Mouse (Mus musculus) midbrain, embryonic 16.5 days (tissue): ENCODE measurements around the gene Thada. TPM values are rescaled to one million over a fixed set of nuclear protein-coding genes. Genes with fewer than 3 reads are reported as not detected.

ENCODE experiments used
- ATAC-seq: fragments of 200-750 bp; cut with Nextera tagmentation; 2 replicates; pipeline ENCODE4 v1.8.0; 2017; ENCODE audit warnings: moderate TSS enrichment
- H3K27ac ChIP-seq: fragments of 300-500 bp; sonication (generic); 2 replicates; pipeline ENCODE4 v1.5.1; 2014; ENCODE audit warnings: mild to moderate bottlenecking, low read length, mixed read lengths
- H3K27me3 ChIP-seq: fragments of 300-500 bp; sonication (generic); 2 replicates; pipeline ENCODE4 v1.6.1; 2014; ENCODE audit warnings: low read depth, low read length, mixed read lengths; ENCODE audit not compliant: control insufficient read depth, insufficient read depth
- H3K36me3 ChIP-seq: fragments of 300-500 bp; sonication (generic); 2 replicates; pipeline ENCODE4 v1.6.1; 2014; ENCODE audit warnings: mild to moderate bottlenecking, low read length, moderate library complexity, mixed read lengths; ENCODE audit not compliant: control insufficient read depth, insufficient read depth
- H3K4me1 ChIP-seq: fragments of 300-500 bp; sonication (generic); 2 replicates; pipeline ENCODE4 v1.6.1; 2014; ENCODE audit warnings: mild to moderate bottlenecking, low read length, mixed read lengths; ENCODE audit not compliant: control insufficient read depth, insufficient read depth
- H3K4me2 ChIP-seq: fragments of 300-500 bp; sonication (generic); 2 replicates; pipeline ENCODE4 v1.6.1; 2014; ENCODE audit warnings: mild to moderate bottlenecking, low read length, mixed read lengths
- H3K4me3 ChIP-seq: fragments of 300-500 bp; sonication (generic); 2 replicates; pipeline ENCODE4 v1.5.1; 2014; ENCODE audit warnings: low read depth, mild to moderate bottlenecking, low read length, moderate library complexity, mixed read lengths
- H3K9ac ChIP-seq: fragments of 300-500 bp; sonication (generic); 2 replicates; pipeline ENCODE4 v1.6.1; 2014; ENCODE audit warnings: low read depth, low read length, mixed read lengths
- H3K9me3 ChIP-seq: fragments of 300-500 bp; sonication (generic); replicated peaks from 2 replicates; pipeline ENCODE4 v1.6.1; 2014; ENCODE audit warnings: mild to moderate bottlenecking, low read length, mixed read lengths; ENCODE audit not compliant: control insufficient read depth, poor library complexity, severe bottlenecking
- WGBS: fragments of 180-500 bp; shearing (Covaris S2); extraction: QIAGEN DNeasy Blood & Tissue Kit; methylation state at CpG from one replicate; pipeline ENCODE4 v1.1.7; 2014; 5-methylcytosine and 5-hydroxymethylcytosine counted together
- polyA plus RNA-seq: library from polyadenylated mRNA; unstranded; fragments of >200 nt; fragmentation: Nextera tagmentation; extraction: Ambion mirVana; gene quantifications from 2 replicates; pipeline ENCODE4 v1.2.1, GENCODE M21; 2015

Thada gene
- polyA plus RNA-seq, 1 experiment from 2014 or later, result 6.5 TPM

DNA sequence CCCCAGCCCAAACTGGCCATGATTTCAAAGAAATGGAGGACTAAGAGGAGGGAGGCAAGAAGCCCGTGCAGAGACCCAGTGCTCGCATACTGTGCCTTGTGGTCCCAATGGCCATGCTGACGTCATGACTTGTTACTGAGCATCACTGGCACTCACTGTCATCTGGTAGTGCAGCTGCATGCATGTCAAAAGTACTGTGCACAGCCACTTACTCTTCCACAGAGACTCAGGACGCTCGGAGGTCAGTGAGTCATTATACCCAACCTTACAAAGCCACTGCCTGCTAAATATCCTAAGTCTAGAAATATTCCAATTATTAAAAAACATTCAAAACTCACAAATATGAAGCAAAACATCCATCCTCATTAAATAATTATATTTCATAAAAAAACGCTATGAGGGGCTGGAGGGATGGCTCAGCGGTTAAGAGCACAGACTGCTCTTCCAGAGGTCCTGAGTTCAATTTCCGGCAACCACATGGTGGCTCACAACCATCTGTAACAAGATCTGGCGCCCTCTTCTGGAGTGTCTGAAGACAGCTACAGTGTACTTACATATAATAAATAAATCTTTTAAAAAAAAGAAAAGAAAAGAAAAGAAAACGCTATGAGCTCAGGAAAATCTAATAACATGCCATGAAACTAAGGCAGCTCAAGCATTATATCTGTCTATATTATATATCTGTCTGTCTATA is 106.9 kb downstream of the Thada start:
- WGBS, result 94% methylated on average over 10 of the region's 10 CpGs
- H3K27ac ChIP-seq, result no peak overlapping the region
- no peak overlapping the region for H3K4me3 ChIP-seq
- H3K4me1 ChIP-seq, result no peaks in the 10 kb centered on the region
- no peak for ATAC-seq
- no peaks in the 10 kb centered on the region for H3K27me3 ChIP-seq
- no peak overlapping the region for H3K4me2 ChIP-seq
- H3K9ac ChIP-seq, result no peak overlapping the region
- H3K36me3 ChIP-seq, result no peaks in the 10 kb centered on the region
- no peaks in the 10 kb centered on the region for H3K9me3 ChIP-seq

GRCm38 (mm10) chr17:84357776-84358175 is 108.2 kb downstream of the Thada start:
- Histone ChIP-seq H3K4me1 (no peaks in the 10 kb centered on the region), H3K9ac (no peak overlapping the region), H3K4me3 (no peak overlapping the region), H3K36me3 (no peaks in the 10 kb centered on the region), H3K27ac (no peak overlapping the region), H3K9me3 (no peaks in the 10 kb centered on the region), H3K27me3 (no peaks in the 10 kb centered on the region), H3K4me2 (no peak overlapping the region)
- ATAC-seq, result no peak
- 94% methylated on average over 8 of the region's 8 CpGs for WGBS

DNA sequence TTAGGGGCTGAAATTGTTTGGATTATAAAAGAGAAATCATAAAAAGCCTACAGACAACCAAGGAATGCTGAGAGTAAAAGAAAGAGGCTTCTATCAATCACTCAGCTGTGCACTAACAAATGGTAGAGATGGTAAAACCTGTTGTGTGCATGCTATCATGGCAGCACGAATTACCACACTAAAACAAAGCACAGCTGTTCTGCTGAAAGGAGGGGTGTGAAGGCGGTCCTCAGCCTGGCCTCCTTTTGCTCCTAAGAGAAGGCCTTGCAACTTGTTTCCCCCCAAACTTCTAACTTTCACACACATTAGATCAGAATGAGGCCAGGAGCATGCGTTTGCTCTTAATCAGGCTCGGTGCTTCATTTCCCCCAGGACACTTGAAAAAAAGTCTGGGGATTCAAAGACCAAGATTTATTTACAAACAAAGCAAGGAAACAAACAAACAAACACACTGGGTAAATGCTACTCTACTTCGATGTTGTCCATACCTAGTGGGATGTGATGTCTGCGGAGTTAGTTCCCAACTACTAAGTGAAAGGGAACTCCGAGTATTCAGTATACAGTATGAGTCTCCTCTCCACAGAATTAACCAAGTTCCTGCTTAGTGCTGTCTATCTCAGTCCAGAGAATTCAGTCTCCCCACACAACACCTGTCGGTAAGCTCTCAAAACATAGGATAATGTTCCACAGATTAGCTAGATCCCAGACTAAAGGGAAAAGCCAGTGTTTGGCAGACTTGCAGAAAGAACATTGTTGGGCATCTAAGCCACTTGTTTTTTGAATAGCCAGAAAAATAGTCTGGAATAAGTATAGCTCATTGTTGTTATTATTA is 109.7 kb downstream of the Thada start:
- Histone ChIP-seq H3K4me3 (no peak overlapping the region), H3K36me3 (no peaks in the 10 kb centered on the region), H3K4me1 (peaks cover 7% of the 10 kb centered on the region; the same call in 1 of the 2 replicates), H3K4me2 (no peak overlapping the region), H3K27me3 (no peaks in the 10 kb centered on the region), H3K9ac (no peak overlapping the region), H3K27ac (no peak overlapping the region), H3K9me3 (no peaks in the 10 kb centered on the region)
- WGBS, result 91% methylated on average over 8 of the region's 8 CpGs
- no peak for ATAC-seq

DNA sequence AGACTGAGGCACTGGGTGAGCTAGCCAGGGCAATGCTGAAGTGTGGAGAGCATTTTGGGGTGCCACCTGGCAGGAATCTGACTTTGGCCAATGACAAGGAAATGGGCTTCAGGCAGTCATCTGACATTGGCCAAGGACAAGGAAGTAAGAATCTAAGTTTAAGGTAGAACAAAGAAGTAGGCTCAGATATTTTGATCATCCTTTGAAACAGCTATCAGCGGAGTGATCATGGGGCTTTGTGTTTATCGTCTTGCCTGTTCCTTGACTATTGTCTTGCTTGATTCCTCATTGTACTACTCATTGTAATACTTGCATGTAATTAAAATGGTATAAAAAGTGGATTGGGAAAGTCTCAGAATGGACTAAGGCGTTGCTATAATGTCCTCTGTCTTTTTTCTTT is 111.0 kb downstream of the Thada start:
- no peaks in the 10 kb centered on the region for H3K36me3 ChIP-seq
- H3K27me3 ChIP-seq, result no peaks in the 10 kb centered on the region
- H3K27ac ChIP-seq, result no peak overlapping the region
- no peak overlapping the region for H3K4me2 ChIP-seq
- H3K9ac ChIP-seq, result no peak overlapping the region
- WGBS, result 89% methylated on average over 3 of the region's 3 CpGs
- no peak overlapping the region for H3K4me3 ChIP-seq
- ATAC-seq, result no peak
- peaks cover 10% of the 10 kb centered on the region; the same call in 1 of the 2 replicates for H3K4me1 ChIP-seq
- H3K9me3 ChIP-seq, result no peaks in the 10 kb centered on the region

DNA sequence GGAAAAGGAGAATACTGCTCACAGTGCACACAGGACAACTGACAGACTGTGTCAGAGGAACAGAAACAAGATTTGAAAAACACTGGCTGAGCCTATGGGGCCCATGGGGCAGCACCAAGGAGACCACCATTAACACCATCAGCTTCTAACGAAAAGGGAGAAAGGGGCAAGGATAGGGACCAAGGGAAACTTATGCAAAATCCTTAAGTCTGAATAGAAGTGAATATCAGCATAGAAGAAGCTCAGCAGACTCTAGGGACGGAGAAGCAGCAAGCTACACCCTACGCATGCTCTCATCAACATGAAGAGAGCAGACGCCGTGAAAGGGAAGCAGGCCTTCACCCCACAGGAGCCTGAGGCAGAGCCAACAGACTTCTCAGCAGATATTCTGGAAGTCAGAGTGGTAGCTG is 112.1 kb downstream of the Thada start:
- ATAC-seq, result no peak
- Histone ChIP-seq H3K36me3 (no peaks in the 10 kb centered on the region), H3K4me1 (peaks cover 10% of the 10 kb centered on the region; the same call in 1 of the 2 replicates), H3K9me3 (no peaks in the 10 kb centered on the region), H3K27me3 (no peaks in the 10 kb centered on the region), H3K9ac (no peak overlapping the region), H3K27ac (no peak overlapping the region), H3K4me2 (no peak overlapping the region), H3K4me3 (no peak overlapping the region)
- WGBS, result 80% methylated on average over 5 of the region's 5 CpGs

GRCm38 (mm10) chr17:84353224-84353901 is 112.6 kb downstream of the Thada start:
- no peak overlapping the region for H3K4me2 ChIP-seq
- H3K4me3 ChIP-seq, result no peak overlapping the region
- no peaks in the 10 kb centered on the region for H3K27me3 ChIP-seq
- peaks cover 10% of the 10 kb centered on the region; the same call in 1 of the 2 replicates for H3K4me1 ChIP-seq
- ATAC-seq, result no peak
- no peak overlapping the region for H3K27ac ChIP-seq
- no peaks in the 10 kb centered on the region for H3K36me3 ChIP-seq
- 93% methylated on average over 3 of the region's 3 CpGs for WGBS
- H3K9ac ChIP-seq, result no peak overlapping the region
- no peaks in the 10 kb centered on the region for H3K9me3 ChIP-seq

- H3K4me3 ChIP-seq, result no peak overlapping the region
- no peaks in the 10 kb centered on the region for H3K27me3 ChIP-seq
- H3K4me1 ChIP-seq, result peaks cover 10% of the 10 kb centered on the region; the same call in 1 of the 2 replicates
- H3K9ac ChIP-seq, result no peak overlapping the region
- WGBS, result 86% methylated on average over 3 of the region's 3 CpGs
- no peaks in the 10 kb centered on the region for H3K9me3 ChIP-seq
- no peak overlapping the region for H3K4me2 ChIP-seq
- no peaks in the 10 kb centered on the region for H3K36me3 ChIP-seq
- no peak overlapping the region for H3K27ac ChIP-seq
- ATAC-seq, result no peak
Measured at GRCm38 (mm10) chr17:84352790-84353154, 113.2 kb downstream of the Thada start.

- Histone ChIP-seq H3K9me3 (no peaks in the 10 kb centered on the region), H3K27me3 (no peaks in the 10 kb centered on the region), H3K9ac (no peak overlapping the region), H3K4me3 (no peak overlapping the region), H3K36me3 (no peaks in the 10 kb centered on the region), H3K4me2 (no peak overlapping the region), H3K4me1 (peaks cover 10% of the 10 kb centered on the region; the same call in 1 of the 2 replicates), H3K27ac (no peak overlapping the region)
- 70% methylated on average over 9 of the region's 9 CpGs for WGBS
- no peak for ATAC-seq
Measured at GRCm38 (mm10) chr17:84351912-84352789, 113.9 kb downstream of the Thada start.
